Mouse (Mus musculus): ENCODE results near the gene Ccnjl.

GRCm38 (mm10) chr11:43530043-43530442, 1.5 kb downstream of the Ccnjl start:
- no peak for TF ChIP-seq CTCF (IDR thresholded peaks at IDR 0.05; ENCODE audit: extremely low read depth, insufficient read depth, insufficient read length, insufficient replicate concordance)
- no peak for TF ChIP-seq POLR2A (IDR thresholded peaks at IDR 0.05; ENCODE audit: low read depth, low read length)

All from spleen, adult 2 months (tissue).